Mouse (Mus musculus): ENCODE results near the gene Dbn1. TPM values are rescaled to one million over a fixed set of nuclear protein-coding genes. Genes with fewer than 3 reads are reported as not detected.

The Dbn1 gene
- polyA plus RNA-seq, 1 experiment from 2014 or later = 558 TPM

- H3K4me3 ChIP-seq = peak overlapping the region; percentile 68
- 38% methylated on average over 14 of the region's 14 CpGs for WGBS
- H3K4me1 ChIP-seq = peaks cover 60% of the 10 kb centered on the region
- no peaks in the 10 kb centered on the region for H3K9me3 ChIP-seq
- no peaks in the 10 kb centered on the region for H3K27me3 ChIP-seq
- peak overlapping the region; percentile 99 for H3K27ac ChIP-seq (replicated peaks)
- peak overlapping the region; percentile 96 for H3K4me2 ChIP-seq (replicated peaks)
- peaks cover 24% of the 10 kb centered on the region for H3K36me3 ChIP-seq
- peak overlapping the region; percentile 97 for H3K9ac ChIP-seq (replicated peaks)
- ATAC-seq (ENCODE audit: low FRiP score, low read depth) = no peak
These were observed 1.7 kb downstream of the Dbn1 start for GRCm38 (mm10) chr13:55486029-55486794.

- H3K4me3 ChIP-seq = peak overlapping the region; percentile 68
- ATAC-seq (ENCODE audit: low FRiP score, low read depth) = no peak
- peak overlapping the region; percentile 97 for H3K9ac ChIP-seq (replicated peaks)
- H3K36me3 ChIP-seq = peaks cover 40% of the 10 kb centered on the region
- WGBS = 11% methylated on average over 7 of the region's 7 CpGs
- H3K4me2 ChIP-seq (replicated peaks) = peak overlapping the region; percentile 96
- no peaks in the 10 kb centered on the region for H3K27me3 ChIP-seq
- no peaks in the 10 kb centered on the region for H3K9me3 ChIP-seq
- peaks cover 60% of the 10 kb centered on the region for H3K4me1 ChIP-seq
- peak overlapping the region; percentile 99 for H3K27ac ChIP-seq (replicated peaks)
These were observed 3.3 kb downstream of the Dbn1 start for GRCm38 (mm10) chr13:55484520-55485088.

- no peaks in the 10 kb centered on the region for H3K27me3 ChIP-seq
- peak overlapping the region; percentile 97; the same call in 1 of the 2 replicates for H3K9ac ChIP-seq (replicated peaks)
- H3K4me2 ChIP-seq (replicated peaks) = peak overlapping the region; percentile 96
- peak; percentile 58 for ATAC-seq (ENCODE audit: low FRiP score, low read depth)
- H3K27ac ChIP-seq (replicated peaks) = peak overlapping the region; percentile 99
- peaks cover 50% of the 10 kb centered on the region for H3K36me3 ChIP-seq
- H3K4me1 ChIP-seq = peaks cover 54% of the 10 kb centered on the region
- WGBS = 11% methylated on average over 15 of the region's 15 CpGs
- no peaks in the 10 kb centered on the region for H3K9me3 ChIP-seq
- H3K4me3 ChIP-seq = peak overlapping the region; percentile 68
These were observed 4.3 kb downstream of the Dbn1 start for GRCm38 (mm10) chr13:55483593-55483992.

- Histone ChIP-seq H3K4me2 (replicated peaks) (peak overlapping the region; percentile 96), H3K9ac (replicated peaks) (peak overlapping the region; percentile 46), H3K27ac (replicated peaks) (peak overlapping the region; percentile 99), H3K9me3 (no peaks in the 10 kb centered on the region), H3K27me3 (no peaks in the 10 kb centered on the region), H3K4me3 (peak overlapping the region; percentile 68), H3K36me3 (peaks cover 53% of the 10 kb centered on the region), H3K4me1 (peaks cover 49% of the 10 kb centered on the region)
- ATAC-seq (ENCODE audit: low FRiP score, low read depth) = no peak
- WGBS = 53% methylated on average over 9 of the region's 9 CpGs
These were observed 4.8 kb downstream of the Dbn1 start for GRCm38 (mm10) chr13:55483071-55483470.

GRCm38 (mm10) chr13:55482542-55482941 lies 5.4 kb downstream of the Dbn1 start:
- WGBS = 88% methylated on average over 7 of the region's 7 CpGs
- no peaks in the 10 kb centered on the region for H3K9me3 ChIP-seq
- peaks cover 58% of the 10 kb centered on the region for H3K36me3 ChIP-seq
- peaks cover 47% of the 10 kb centered on the region for H3K4me1 ChIP-seq
- no peaks in the 10 kb centered on the region for H3K27me3 ChIP-seq
- ATAC-seq (ENCODE audit: low FRiP score, low read depth) = no peak
- H3K9ac ChIP-seq (replicated peaks) = peak overlapping the region; percentile 46; the same call in 1 of the 2 replicates
- H3K27ac ChIP-seq (replicated peaks) = peak overlapping the region; percentile 99; the same call in 1 of the 2 replicates
- 0 out of 2 replicates have a peak overlapping the region, but pooled peaks have one; percentile 68 for H3K4me3 ChIP-seq
- H3K4me2 ChIP-seq (replicated peaks) = peak overlapping the region; percentile 96

GRCm38 (mm10) chr13:55479929-55480328 lies 8.0 kb downstream of the Dbn1 start:
- Histone ChIP-seq H3K27me3 (no peaks in the 10 kb centered on the region), H3K4me2 (replicated peaks) (no peak overlapping the region), H3K9ac (replicated peaks) (no peak overlapping the region), H3K4me3 (no peak overlapping the region), H3K27ac (replicated peaks) (no peak overlapping the region), H3K36me3 (peaks cover 80% of the 10 kb centered on the region), H3K4me1 (peaks cover 53% of the 10 kb centered on the region), H3K9me3 (no peaks in the 10 kb centered on the region)
- no peak for ATAC-seq (ENCODE audit: low FRiP score, low read depth)

- no peak overlapping the region for H3K9ac ChIP-seq (replicated peaks)
- ATAC-seq (ENCODE audit: low FRiP score, low read depth) = no peak
- WGBS = 85% methylated on average over 7 of the region's 7 CpGs
- H3K4me2 ChIP-seq (replicated peaks) = no peak overlapping the region
- no peaks in the 10 kb centered on the region for H3K27me3 ChIP-seq
- H3K27ac ChIP-seq (replicated peaks) = no peak overlapping the region
- peaks cover 89% of the 10 kb centered on the region for H3K36me3 ChIP-seq
- H3K9me3 ChIP-seq = no peaks in the 10 kb centered on the region
- H3K4me1 ChIP-seq = peaks cover 53% of the 10 kb centered on the region
- H3K4me3 ChIP-seq = no peak overlapping the region
These were observed 8.9 kb downstream of the Dbn1 start for GRCm38 (mm10) chr13:55479008-55479407.

GRCm38 (mm10) chr13:55478036-55478435 lies 9.9 kb downstream of the Dbn1 start:
- Histone ChIP-seq H3K4me1 (peaks cover 53% of the 10 kb centered on the region), H3K27ac (replicated peaks) (no peak overlapping the region), H3K9ac (replicated peaks) (no peak overlapping the region), H3K4me3 (no peak overlapping the region), H3K9me3 (no peaks in the 10 kb centered on the region), H3K27me3 (no peaks in the 10 kb centered on the region), H3K4me2 (replicated peaks) (no peak overlapping the region), H3K36me3 (peaks cover 94% of the 10 kb centered on the region)
- WGBS = 50% methylated on average over 5 of the region's 5 CpGs
- ATAC-seq (ENCODE audit: low FRiP score, low read depth) = no peak

GRCm38 (mm10) chr13:55477492-55477891 lies 10.4 kb downstream of the Dbn1 start:
- WGBS = 77% methylated on average over 16 of the region's 16 CpGs
- H3K27me3 ChIP-seq = no peaks in the 10 kb centered on the region
- peaks cover 89% of the 10 kb centered on the region for H3K36me3 ChIP-seq
- H3K9ac ChIP-seq (replicated peaks) = no peak overlapping the region
- H3K27ac ChIP-seq (replicated peaks) = no peak overlapping the region
- H3K4me1 ChIP-seq = peaks cover 53% of the 10 kb centered on the region
- ATAC-seq (ENCODE audit: low FRiP score, low read depth) = no peak
- no peak overlapping the region for H3K4me3 ChIP-seq
- H3K9me3 ChIP-seq = no peaks in the 10 kb centered on the region
- no peak overlapping the region for H3K4me2 ChIP-seq (replicated peaks)

GRCm38 (mm10) chr13:55476256-55476655 lies 11.7 kb downstream of the Dbn1 start:
- no peaks in the 10 kb centered on the region for H3K27me3 ChIP-seq
- peaks cover 57% of the 10 kb centered on the region for H3K4me1 ChIP-seq
- peak overlapping the region; percentile 50 for H3K27ac ChIP-seq (replicated peaks)
- H3K4me2 ChIP-seq (replicated peaks) = no peak overlapping the region
- H3K9ac ChIP-seq (replicated peaks) = 0 out of 2 replicates have a peak overlapping the region, but pooled peaks have one; percentile 28
- no peak for ATAC-seq (ENCODE audit: low FRiP score, low read depth)
- no peaks in the 10 kb centered on the region for H3K9me3 ChIP-seq
- WGBS = 94% methylated on average over 8 of the region's 8 CpGs
- peaks cover 76% of the 10 kb centered on the region for H3K36me3 ChIP-seq
- no peak overlapping the region for H3K4me3 ChIP-seq

- Histone ChIP-seq H3K4me2 (replicated peaks) (no peak overlapping the region), H3K9me3 (no peaks in the 10 kb centered on the region), H3K27ac (replicated peaks) (peak overlapping the region; percentile 50; the same call in 1 of the 2 replicates), H3K4me3 (no peak overlapping the region), H3K27me3 (no peaks in the 10 kb centered on the region), H3K9ac (replicated peaks) (no peak overlapping the region), H3K4me1 (peaks cover 62% of the 10 kb centered on the region), H3K36me3 (peaks cover 71% of the 10 kb centered on the region)
- WGBS = 90% methylated on average over 5 of the region's 5 CpGs
- ATAC-seq (ENCODE audit: low FRiP score, low read depth) = no peak
These were observed 12.2 kb downstream of the Dbn1 start for GRCm38 (mm10) chr13:55475750-55476149.

GRCm38 (mm10) chr13:55474621-55475069 lies 13.3 kb downstream of the Dbn1 start:
- no peak overlapping the region for H3K4me3 ChIP-seq
- H3K27ac ChIP-seq (replicated peaks) = peak overlapping the region; percentile 82
- H3K9ac ChIP-seq (replicated peaks) = peak overlapping the region; percentile 43; the same call in 1 of the 2 replicates
- H3K9me3 ChIP-seq = no peaks in the 10 kb centered on the region
- H3K4me2 ChIP-seq (replicated peaks) = peak overlapping the region; percentile 19; the same call in 1 of the 2 replicates
- H3K27me3 ChIP-seq = no peaks in the 10 kb centered on the region
- WGBS = 15% methylated on average over 4 of the region's 5 CpGs
- ATAC-seq (ENCODE audit: low FRiP score, low read depth) = peak; percentile 8; the same call in 1 of the 2 replicates
- H3K36me3 ChIP-seq = peaks cover 60% of the 10 kb centered on the region
- peaks cover 73% of the 10 kb centered on the region for H3K4me1 ChIP-seq
